Mouse (Mus musculus): ENCODE data around the gene Cd109.

The Cd109 gene

GRCm38 (mm10) chr9:78646008-78646777 is 30.8 kb downstream of the Cd109 start:
- in situ Hi-C loops (cut with MseI, MboI): no loop called here

- in situ Hi-C loops (cut with MseI, MboI): no loop called here
These were observed 33.3 kb downstream of the Cd109 start for GRCm38 (mm10) chr9:78648641-78649040.

GRCm38 (mm10) chr9:78649398-78649797 is 34.1 kb downstream of the Cd109 start:
- in situ Hi-C loops (cut with MseI, MboI): no loop called here

- in situ Hi-C loops (cut with MseI, MboI): no loop called here
These were observed 42.2 kb downstream of the Cd109 start for GRCm38 (mm10) chr9:78657564-78657963.

- in situ Hi-C loops (cut with MseI, MboI): no loop called here
These were observed 56.2 kb downstream of the Cd109 start for GRCm38 (mm10) chr9:78671446-78671985.

- in situ Hi-C loops (cut with MseI, MboI): no loop called here
These were observed 85.3 kb downstream of the Cd109 start for GRCm38 (mm10) chr9:78700691-78701090.

GRCm38 (mm10) chr9:78702509-78703239 is 87.3 kb downstream of the Cd109 start:
- in situ Hi-C loops (cut with MseI, MboI): no loop called here

GRCm38 (mm10) chr9:78720888-78721798 is 105.8 kb downstream of the Cd109 start:
- in situ Hi-C loops (cut with MseI, MboI): no loop called here

GRCm38 (mm10) chr9:78731931-78732330 is 116.6 kb downstream of the Cd109 start:
- in situ Hi-C loops (cut with MseI, MboI): no loop called here

- in situ Hi-C loops (cut with MseI, MboI): no loop called here
These were observed 120.2 kb downstream of the Cd109 start for GRCm38 (mm10) chr9:78735519-78735918.

- in situ Hi-C loops (cut with MseI, MboI): no loop called here
These were observed 126.7 kb downstream of the Cd109 start for GRCm38 (mm10) chr9:78742012-78742411.

- in situ Hi-C loops (cut with MseI, MboI): no loop called here
These were observed 134.9 kb downstream of the Cd109 start for GRCm38 (mm10) chr9:78750246-78750645.
